Mouse (Mus musculus) gastrocnemius, adult 2 months (tissue): ENCODE measurements around the gene Ush1c. TPM values are rescaled to one million over a fixed set of nuclear protein-coding genes. Genes with fewer than 3 reads are reported as not detected.

ENCODE experiments used
- DNase-seq: peaks from one replicate; pipeline ENCODE4 v3.0.0; 2022
- H3K27ac ChIP-seq: fragments of 200-600 bp; 2 replicates; pipeline ENCODE4 v1.8.1; 2022; ENCODE audit warnings: mild to moderate bottlenecking
- H3K4me3 ChIP-seq: fragments of 200-600 bp; 2 replicates; pipeline ENCODE4 v1.8.1; 2022; ENCODE audit warnings: mild to moderate bottlenecking, moderate library complexity
- CTCF ChIP-seq: fragments of 200-600 bp; IDR thresholded peaks from 2 replicates; pipeline ENCODE4 v1.8.1; 2022; ENCODE audit warnings: antibody characterized with exemption, mild to moderate bottlenecking, moderate library complexity
- intact Hi-C: fragments of 180-260 bp; cut with DNase I; formaldehyde crosslinking; loops from one replicate; pipeline ENCODE4 v1.15.1; 2025
- total RNA-seq, 2 experiments: library from RNA; stranded (reverse); gene quantifications; 2 replicates each; pipeline ENCODE4 v1.2.3; 2021

The Ush1c gene
- total RNA-seq, 2 experiments from 2014 or later: 6.2 to 9.7 TPM

- Histone ChIP-seq H3K27ac (no peak overlapping the region), H3K4me3 (no peak overlapping the region)
- DNase-seq: no peak
- no peak for TF ChIP-seq CTCF
- intact Hi-C loops: no loop called here
Observed at GRCm38 (mm10) chr7:46240091-46240490, 1.8 kb upstream of the Ush1c start.

- intact Hi-C loops: no loop called here
- DNase-seq: peak; percentile 41
- Histone ChIP-seq H3K4me3 (peak overlapping the region; percentile 65), H3K27ac (peak overlapping the region; percentile 81)
- TF ChIP-seq CTCF: no peak
Observed at GRCm38 (mm10) chr7:46237192-46237591, 1.1 kb downstream of the Ush1c start.

GRCm38 (mm10) chr7:46236363-46236762 lies 1.9 kb downstream of the Ush1c start:
- no peak for DNase-seq
- TF ChIP-seq CTCF: no peak
- intact Hi-C loops: no loop called here
- no peak overlapping the region for H3K4me3 ChIP-seq
- 0 out of 2 replicates have a peak overlapping the region, but pooled peaks have one; percentile 81 for H3K27ac ChIP-seq

DNA sequence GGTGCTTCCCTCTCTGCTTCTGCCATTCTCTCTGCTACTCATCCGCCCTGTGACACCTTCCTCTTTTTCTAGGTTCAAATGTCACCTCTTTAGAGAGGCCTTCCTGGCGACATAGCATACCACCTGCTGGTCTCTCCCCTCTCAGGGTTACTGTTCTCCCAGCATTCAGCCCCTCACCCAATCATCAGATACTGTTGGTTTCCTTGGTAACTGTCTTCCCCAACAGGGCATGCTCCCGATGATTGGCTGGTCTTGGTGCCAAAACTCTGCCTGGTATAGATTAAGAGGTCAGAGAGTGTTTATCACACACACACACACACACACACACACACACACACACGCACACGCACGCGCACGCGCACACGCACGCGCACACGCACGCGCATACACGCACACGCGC lies 2.4 kb downstream of the Ush1c start:
- intact Hi-C loops: no loop called here
- H3K27ac ChIP-seq: no peak overlapping the region
- DNase-seq: no peak
- no peak overlapping the region for H3K4me3 ChIP-seq
- no peak for TF ChIP-seq CTCF

DNA sequence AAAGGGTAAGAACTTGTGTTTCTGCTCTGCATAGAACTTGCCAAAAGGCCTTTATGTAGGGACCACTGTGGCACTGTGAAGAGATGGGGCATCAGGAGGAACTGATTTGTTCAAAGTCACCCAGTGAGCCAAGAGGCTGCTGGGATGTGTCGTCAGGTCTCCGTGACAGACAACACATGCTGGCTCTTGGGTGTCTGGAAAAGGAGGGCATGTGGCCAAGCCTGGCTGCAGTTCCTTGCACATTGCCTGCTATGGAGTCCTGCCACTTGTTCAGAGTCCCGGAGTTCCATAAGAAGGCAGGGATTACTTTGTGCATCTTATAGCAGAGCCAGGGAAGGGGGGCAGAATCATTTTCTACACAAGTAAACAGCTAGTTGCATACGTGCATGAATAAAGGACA lies 11.4 kb downstream of the Ush1c start:
- intact Hi-C loops: loop anchor here (2.0 kb wide), 1 partner anchor 132 kb away; no protein-coding TSS in a partner anchor
- Histone ChIP-seq H3K27ac (peak overlapping the region; percentile 62; the same call in 1 of the 2 replicates), H3K4me3 (no peak overlapping the region)
- TF ChIP-seq CTCF: no peak
- DNase-seq: peak; percentile 79

- Histone ChIP-seq H3K27ac (peak overlapping the region; percentile 62), H3K4me3 (no peak overlapping the region)
- peak; percentile 81 for DNase-seq
- TF ChIP-seq CTCF: peak; percentile 83
- intact Hi-C loops: loop anchor here (2.0 kb wide), 1 partner anchor 131 kb away; no protein-coding TSS in a partner anchor
Observed at GRCm38 (mm10) chr7:46226253-46226652, 12.1 kb downstream of the Ush1c start.

DNA sequence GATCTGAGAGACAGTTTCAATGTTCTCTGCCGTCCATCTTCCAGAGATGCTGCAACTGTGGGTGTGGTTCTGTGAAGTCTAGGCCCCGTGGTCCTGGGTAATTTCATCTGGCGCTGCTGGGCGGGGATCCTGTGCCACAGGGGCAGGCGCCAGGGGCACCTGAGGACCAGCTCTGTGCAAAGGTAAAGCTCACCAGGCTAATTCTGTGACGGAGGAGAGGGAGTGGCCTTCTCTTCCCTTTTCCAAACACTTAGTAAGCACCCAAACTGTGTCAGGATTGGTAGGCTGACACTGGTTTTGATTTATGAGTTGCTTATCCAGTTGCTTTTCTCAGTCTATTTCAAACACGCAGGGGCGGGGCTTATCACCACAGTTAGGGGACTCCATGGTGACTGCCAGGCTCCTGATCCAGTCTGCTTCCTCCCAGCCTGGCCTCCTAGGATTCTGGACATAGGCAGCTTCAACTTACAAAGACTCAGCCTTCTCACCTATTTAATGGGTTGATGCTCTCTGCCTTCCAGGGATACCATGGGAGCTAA lies 17.6 kb downstream of the Ush1c start:
- H3K27ac ChIP-seq: no peak overlapping the region
- TF ChIP-seq CTCF: no peak
- no peak overlapping the region for H3K4me3 ChIP-seq
- intact Hi-C loops: no loop called here
- peak; percentile 9 for DNase-seq

DNA sequence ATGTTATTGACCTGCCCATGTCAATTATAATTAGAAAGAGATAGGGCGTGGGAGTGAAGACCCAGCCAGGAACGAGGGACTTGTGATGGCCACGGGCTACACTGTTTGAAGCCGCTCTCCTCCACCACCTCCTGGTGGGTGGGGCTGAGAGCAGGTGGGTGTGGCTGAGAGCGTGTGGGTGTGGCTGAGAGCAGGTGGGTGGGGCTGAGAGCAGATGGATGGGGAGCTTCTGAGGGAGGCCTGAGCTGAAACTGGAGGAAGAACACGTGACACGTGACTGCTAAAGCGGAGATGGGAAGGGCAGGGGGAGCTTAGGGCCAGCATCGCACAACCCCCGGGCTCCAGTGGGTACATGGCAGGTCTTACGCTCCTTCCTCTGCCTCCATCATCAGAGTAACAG lies 19.9 kb downstream of the Ush1c start:
- intact Hi-C loops: no loop called here
- Histone ChIP-seq H3K4me3 (no peak overlapping the region), H3K27ac (no peak overlapping the region)
- peak; percentile 24 for DNase-seq
- no peak for TF ChIP-seq CTCF

GRCm38 (mm10) chr7:46216481-46216880 lies 21.8 kb downstream of the Ush1c start:
- intact Hi-C loops: no loop called here

GRCm38 (mm10) chr7:46210276-46210675 lies 28.0 kb downstream of the Ush1c start:
- TF ChIP-seq CTCF: no peak
- no peak for DNase-seq
- Histone ChIP-seq H3K27ac (no peak overlapping the region), H3K4me3 (no peak overlapping the region)
- intact Hi-C loops: no loop called here

More at GRCm38 (mm10) chr7:46216481-46216880, 21.8 kb downstream of the Ush1c start:
- TF ChIP-seq CTCF: no peak
- DNase-seq: no peak
- Histone ChIP-seq H3K4me3 (no peak overlapping the region), H3K27ac (no peak overlapping the region)

DNA sequence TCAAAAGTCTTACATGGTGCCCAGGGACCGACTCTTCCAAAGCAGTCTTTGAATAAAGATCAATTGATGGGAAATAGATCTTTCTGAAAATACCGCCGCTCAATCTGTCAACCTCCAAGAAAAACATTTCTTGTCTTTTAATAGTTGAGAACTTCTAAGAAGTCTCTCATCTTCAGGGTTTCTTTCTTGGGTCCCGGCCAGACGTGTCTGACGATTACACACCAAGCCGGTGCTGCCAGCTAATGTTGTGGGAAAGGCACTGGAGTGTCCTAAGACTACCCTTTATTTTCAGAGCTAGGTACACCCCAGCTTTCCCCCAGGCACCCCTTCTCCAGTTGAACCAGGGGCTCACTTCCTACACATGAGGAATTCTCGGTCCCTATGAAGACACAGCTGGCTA lies 30.2 kb downstream of the Ush1c start:
- no peak for TF ChIP-seq CTCF
- intact Hi-C loops: no loop called here
- DNase-seq: no peak
- H3K4me3 ChIP-seq: no peak overlapping the region
- H3K27ac ChIP-seq: no peak overlapping the region

DNA sequence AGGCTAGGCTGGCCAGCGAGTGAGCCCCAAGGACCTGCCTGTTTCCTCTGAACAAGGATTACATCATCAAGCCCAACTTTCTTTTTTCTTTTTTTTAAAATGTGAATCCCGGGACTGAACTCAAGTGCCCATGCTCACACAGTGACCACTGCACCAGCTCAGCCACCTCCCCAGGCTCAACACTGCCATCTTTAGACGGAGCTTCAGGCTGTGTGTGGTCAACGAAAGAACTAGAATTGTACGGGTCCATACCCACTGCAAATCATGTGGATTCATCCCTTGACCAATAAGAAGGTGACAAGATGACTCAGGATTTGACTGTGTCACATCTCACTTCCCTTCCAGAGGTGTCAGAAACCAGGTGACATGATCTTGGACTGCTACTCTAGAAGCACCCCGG lies 33.5 kb downstream of the Ush1c start:
- TF ChIP-seq CTCF: peak; percentile 54
- peak overlapping the region; percentile 91 for H3K27ac ChIP-seq
- intact Hi-C loops: loop anchor here (5.0 kb wide), 1 partner anchor 87 kb away; no protein-coding TSS in a partner anchor
- peak overlapping the region; percentile 36 for H3K4me3 ChIP-seq
- peak; percentile 47 for DNase-seq

- DNase-seq: peak; percentile 84
- intact Hi-C loops: loop anchor here (5.0 kb wide), 1 partner anchor 87 kb away; no protein-coding TSS in a partner anchor
- peak overlapping the region; percentile 91 for H3K27ac ChIP-seq
- H3K4me3 ChIP-seq: peak overlapping the region; percentile 9
- peak; percentile 67 for TF ChIP-seq CTCF
Observed at GRCm38 (mm10) chr7:46204046-46204471, 34.2 kb downstream of the Ush1c start.

DNA sequence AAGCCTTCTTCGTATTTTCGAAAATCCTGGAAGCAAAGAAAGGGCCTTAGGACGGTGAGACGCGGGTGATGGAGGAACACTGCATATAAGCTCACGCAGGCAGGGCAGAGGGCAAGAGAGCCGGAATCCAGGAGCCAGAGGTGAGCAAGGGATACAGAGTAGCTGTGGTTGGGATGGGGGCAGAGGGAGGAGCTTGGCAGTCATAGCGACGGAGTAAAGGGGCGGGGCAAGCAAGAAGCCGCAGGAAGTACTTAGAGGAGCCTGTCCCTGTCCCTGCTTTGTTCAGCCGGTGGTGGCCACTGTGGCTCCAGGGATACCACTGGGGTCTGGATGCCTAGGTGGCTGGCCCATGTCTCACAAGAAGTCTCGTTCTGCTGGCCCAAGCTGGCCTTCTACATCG lies 36.7 kb downstream of the Ush1c start:
- peak overlapping the region; percentile 91; the same call in 1 of the 2 replicates for H3K27ac ChIP-seq
- no peak for TF ChIP-seq CTCF
- peak; percentile 20 for DNase-seq
- no peak overlapping the region for H3K4me3 ChIP-seq
- intact Hi-C loops: loop anchor here (5.0 kb wide), 1 partner anchor 84 kb away; no protein-coding TSS in a partner anchor
